Mouse (Mus musculus) G1E (cell line): ENCODE data around the gene L3mbtl2.

Experiments used
- CTCF ChIP-seq: IDR thresholded peaks from 2 replicates; pipeline ENCODE4 v1.5.1; 2012; ENCODE audit warnings: low read depth, low read length, inconsistent platforms, mixed read lengths
- GATA2 ChIP-seq: IDR thresholded peaks from 2 replicates; pipeline ENCODE4 v1.6.1; 2012; ENCODE audit warnings: low read depth, low read length, inconsistent platforms, borderline replicate concordance
- POLR2AphosphoS5 ChIP-seq: IDR thresholded peaks from 2 replicates; pipeline ENCODE4 v1.6.1; 2012; ENCODE audit warnings: low read depth, low read length, inconsistent platforms; ENCODE audit not compliant: insufficient replicate concordance
- TAL1 ChIP-seq: conservative IDR thresholded peaks from 2 replicates; pipeline ENCODE4 v1.6.1; 2012; ENCODE audit warnings: low read depth, low read length, inconsistent platforms, mixed read lengths

DNA sequence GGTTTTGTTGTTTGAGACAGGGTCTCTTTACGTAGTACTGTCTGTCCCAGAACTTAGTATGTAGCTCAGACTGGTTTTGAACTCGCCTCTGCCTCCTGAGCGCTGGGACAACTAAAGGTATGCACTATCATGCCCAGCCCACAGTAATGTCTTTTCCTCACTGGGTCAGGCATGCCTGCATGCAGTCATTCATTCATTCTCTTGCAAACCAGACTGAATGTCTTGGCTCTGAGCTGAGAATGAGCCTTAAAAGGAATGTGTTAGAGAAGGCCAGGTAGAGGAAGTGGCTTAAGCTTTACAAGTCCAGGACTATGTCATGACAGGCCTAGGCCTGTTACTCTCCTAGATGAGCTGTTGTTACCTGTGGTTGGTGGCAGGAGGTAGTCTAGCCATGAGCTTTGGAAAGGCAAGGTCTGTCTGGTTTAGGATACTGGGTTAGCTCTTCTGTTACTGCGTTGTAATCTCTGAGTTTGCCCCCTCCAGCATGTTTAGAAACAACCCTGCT is 16.7 kb downstream of the L3mbtl2 start:
- TF ChIP-seq CTCF (no peak), TAL1 (no peak), GATA2 (no peak), POLR2AphosphoS5 (no peak)
